Mouse (Mus musculus): ENCODE results near the gene Serinc3. TPM values are rescaled to one million over a fixed set of nuclear protein-coding genes. Genes with fewer than 3 reads are reported as not detected.
"Not testable (repeated sequence)": the region's sequence is repeated elsewhere in the genome, so short reads cannot be mapped to it uniquely, and the experiment has no call there.

The Serinc3 gene
- 59.2 and 62.2 TPM in 2 replicates for polyA plus RNA-seq (2015; fragmentation: Nextera tagmentation; extraction: Ambion mirVana)

- Histone ChIP-seq H3K4me1 (ENCODE audit: control insufficient read depth, insufficient read depth, low read length) (peaks cover 22% of the 10 kb centered on the region), H3K27me3 (ENCODE audit: control insufficient read depth, insufficient read depth, low read length) (no peaks in the 10 kb centered on the region), H3K9me3 (replicated peaks; ENCODE audit: control insufficient read depth, low read length) (no peaks in the 10 kb centered on the region), H3K4me2 (ENCODE audit: low read depth, low read length) (peak within 1 kb of the TSS; percentile 74), H3K27ac (ENCODE audit: low read length) (peak within 1 kb of the TSS; percentile 100), H3K36me3 (ENCODE audit: control insufficient read depth, insufficient read depth, low read length) (no peaks in the 10 kb centered on the region), H3K4me3 (replicated peaks; ENCODE audit: low read length) (peak within 1 kb of the TSS; percentile 93), H3K9ac (ENCODE audit: low read length) (peak within 1 kb of the TSS; percentile 98)
- WGBS, result under 1% methylated on average over 74 of the region's 74 CpGs
- ATAC-seq (ENCODE audit: insufficient read depth, low FRiP score), result peak; percentile 95
These were observed at the start of gene Serinc3 for GRCm38 (mm10) chr2:163644575-163645385. Gene Serinc3 (minus strand): TSS chr2:163645131.

GRCm38 (mm10) chr2:163693716-163694314 is 48.9 kb upstream of the Serinc3 start:
- H3K4me1 ChIP-seq (ENCODE audit: control insufficient read depth, insufficient read depth, low read length), result peaks cover 54% of the 10 kb centered on the region
- H3K4me2 ChIP-seq (ENCODE audit: low read depth, low read length), result peak overlapping the region; percentile 36
- WGBS, result 49% methylated on average over 9 of the region's 9 CpGs
- H3K27me3 ChIP-seq (ENCODE audit: control insufficient read depth, insufficient read depth, low read length), result no peaks in the 10 kb centered on the region
- peak overlapping the region; percentile 74 for H3K27ac ChIP-seq (ENCODE audit: low read length)
- H3K36me3 ChIP-seq (ENCODE audit: control insufficient read depth, insufficient read depth, low read length), result no peaks in the 10 kb centered on the region
- peak; percentile 38; the same call in 1 of the 2 replicates for ATAC-seq (ENCODE audit: insufficient read depth, low FRiP score)
- H3K4me3 ChIP-seq (replicated peaks; ENCODE audit: low read length), result peak overlapping the region; percentile 20
- no peaks in the 10 kb centered on the region for H3K9me3 ChIP-seq (replicated peaks; ENCODE audit: control insufficient read depth, low read length)
- H3K9ac ChIP-seq (ENCODE audit: low read length), result peak overlapping the region; percentile 56

GRCm38 (mm10) chr2:163692873-163693612 is 48.1 kb upstream of the Serinc3 start:
- Histone ChIP-seq H3K9ac (ENCODE audit: low read length) (no peak overlapping the region), H3K27ac (ENCODE audit: low read length) (peak overlapping the region; percentile 74), H3K4me3 (replicated peaks; ENCODE audit: low read length) (no peak overlapping the region), H3K4me2 (ENCODE audit: low read depth, low read length) (0 out of 2 replicates have a peak overlapping the region, but pooled peaks have one; percentile 36), H3K27me3 (ENCODE audit: control insufficient read depth, insufficient read depth, low read length) (no peaks in the 10 kb centered on the region), H3K4me1 (ENCODE audit: control insufficient read depth, insufficient read depth, low read length) (peaks cover 47% of the 10 kb centered on the region), H3K36me3 (ENCODE audit: control insufficient read depth, insufficient read depth, low read length) (no peaks in the 10 kb centered on the region), H3K9me3 (replicated peaks; ENCODE audit: control insufficient read depth, low read length) (no peaks in the 10 kb centered on the region)
- WGBS, result 69% methylated on average over 3 of the region's 3 CpGs
- ATAC-seq (ENCODE audit: insufficient read depth, low FRiP score), result no peak

GRCm38 (mm10) chr2:163691846-163692605 is 47.1 kb upstream of the Serinc3 start:
- no peak overlapping the region for H3K27ac ChIP-seq (ENCODE audit: low read length)
- peaks cover 38% of the 10 kb centered on the region for H3K4me1 ChIP-seq (ENCODE audit: control insufficient read depth, insufficient read depth, low read length)
- H3K4me2 ChIP-seq (ENCODE audit: low read depth, low read length), result no peak overlapping the region
- 72% methylated on average over 6 of the region's 6 CpGs for whole genome bisulfite sequencing
- no peak overlapping the region for H3K9ac ChIP-seq (ENCODE audit: low read length)
- H3K4me3 ChIP-seq (replicated peaks; ENCODE audit: low read length), result no peak overlapping the region
- H3K9me3 ChIP-seq (replicated peaks; ENCODE audit: control insufficient read depth, low read length), result no peaks in the 10 kb centered on the region
- no peak for ATAC-seq (ENCODE audit: insufficient read depth, low FRiP score)
- no peaks in the 10 kb centered on the region for H3K36me3 ChIP-seq (ENCODE audit: control insufficient read depth, insufficient read depth, low read length)
- no peaks in the 10 kb centered on the region for H3K27me3 ChIP-seq (ENCODE audit: control insufficient read depth, insufficient read depth, low read length)

GRCm38 (mm10) chr2:163690409-163691304 is 45.7 kb upstream of the Serinc3 start:
- no peaks in the 10 kb centered on the region for H3K9me3 ChIP-seq (replicated peaks; ENCODE audit: control insufficient read depth, low read length)
- H3K9ac ChIP-seq (ENCODE audit: low read length), result no peak overlapping the region
- 77% methylated on average over 8 of the region's 8 CpGs for WGBS
- no peaks in the 10 kb centered on the region for H3K36me3 ChIP-seq (ENCODE audit: control insufficient read depth, insufficient read depth, low read length)
- ATAC-seq (ENCODE audit: insufficient read depth, low FRiP score), result no peak
- no peak overlapping the region for H3K27ac ChIP-seq (ENCODE audit: low read length)
- H3K4me2 ChIP-seq (ENCODE audit: low read depth, low read length), result no peak overlapping the region
- no peak overlapping the region for H3K4me3 ChIP-seq (replicated peaks; ENCODE audit: low read length)
- H3K27me3 ChIP-seq (ENCODE audit: control insufficient read depth, insufficient read depth, low read length), result no peaks in the 10 kb centered on the region
- peaks cover 40% of the 10 kb centered on the region for H3K4me1 ChIP-seq (ENCODE audit: control insufficient read depth, insufficient read depth, low read length)

- H3K4me1 ChIP-seq (ENCODE audit: control insufficient read depth, insufficient read depth, low read length), result peaks cover 47% of the 10 kb centered on the region
- no peak overlapping the region for H3K4me3 ChIP-seq (replicated peaks; ENCODE audit: low read length)
- H3K27ac ChIP-seq (ENCODE audit: low read length), result no peak overlapping the region
- 76% methylated on average over 3 of the region's 3 CpGs for WGBS
- H3K9me3 ChIP-seq (replicated peaks; ENCODE audit: control insufficient read depth, low read length), result no peaks in the 10 kb centered on the region
- H3K9ac ChIP-seq (ENCODE audit: low read length), result no peak overlapping the region
- H3K27me3 ChIP-seq (ENCODE audit: control insufficient read depth, insufficient read depth, low read length), result no peaks in the 10 kb centered on the region
- ATAC-seq (ENCODE audit: insufficient read depth, low FRiP score), result no peak
- no peak overlapping the region for H3K4me2 ChIP-seq (ENCODE audit: low read depth, low read length)
- no peaks in the 10 kb centered on the region for H3K36me3 ChIP-seq (ENCODE audit: control insufficient read depth, insufficient read depth, low read length)
These were observed 44.8 kb upstream of the Serinc3 start for GRCm38 (mm10) chr2:163689771-163690170.

GRCm38 (mm10) chr2:163688377-163688776 is 43.4 kb upstream of the Serinc3 start:
- not testable (repeated sequence) for H3K27ac ChIP-seq (ENCODE audit: low read length); H3K36me3 ChIP-seq (ENCODE audit: control insufficient read depth, insufficient read depth, low read length)
- peaks cover 42% of the 10 kb centered on the region for H3K4me1 ChIP-seq (ENCODE audit: control insufficient read depth, insufficient read depth, low read length)

GRCm38 (mm10) chr2:163686886-163687285 is 42.0 kb upstream of the Serinc3 start:
- Histone ChIP-seq H3K27me3 (ENCODE audit: control insufficient read depth, insufficient read depth, low read length) (no peaks in the 10 kb centered on the region), H3K9me3 (replicated peaks; ENCODE audit: control insufficient read depth, low read length) (no peaks in the 10 kb centered on the region), H3K4me3 (replicated peaks; ENCODE audit: low read length) (no peak overlapping the region), H3K27ac (ENCODE audit: low read length) (no peak overlapping the region), H3K36me3 (ENCODE audit: control insufficient read depth, insufficient read depth, low read length) (no peaks in the 10 kb centered on the region), H3K4me1 (ENCODE audit: control insufficient read depth, insufficient read depth, low read length) (peaks cover 44% of the 10 kb centered on the region), H3K4me2 (ENCODE audit: low read depth, low read length) (no peak overlapping the region), H3K9ac (ENCODE audit: low read length) (no peak overlapping the region)
- 66% methylated on average over 3 of the region's 3 CpGs for WGBS
- no peak for ATAC-seq (ENCODE audit: insufficient read depth, low FRiP score)

More at GRCm38 (mm10) chr2:163688377-163688776, 43.4 kb upstream of the Serinc3 start:
- not testable (repeated sequence) for H3K9ac ChIP-seq (ENCODE audit: low read length); ATAC-seq (ENCODE audit: insufficient read depth, low FRiP score); H3K4me2 ChIP-seq (ENCODE audit: low read depth, low read length); H3K4me3 ChIP-seq (replicated peaks; ENCODE audit: low read length); H3K27me3 ChIP-seq (ENCODE audit: control insufficient read depth, insufficient read depth, low read length); H3K9me3 ChIP-seq (replicated peaks; ENCODE audit: control insufficient read depth, low read length)
- WGBS, result 89% methylated on average over 1 of the region's 1 CpGs

All from stomach, embryonic 16.5 days (tissue).